Mouse (Mus musculus) spleen, postnatal 36 days (tissue): ENCODE results near the gene Zfp644.

ENCODE experiments used
- DNase-seq, 2 experiments: peaks; one replicate each; pipeline ENCODE4 v3.0.0; 2022; ENCODE audit warnings: low spot score in 2 of 2, mixed read lengths in 1 of 2

The Zfp644 gene

GRCm38 (mm10) chr5:106664910-106665309 is 32.2 kb downstream of the Zfp644 start:
- no peak for DNase-seq

GRCm38 (mm10) chr5:106660867-106661266 is 36.2 kb downstream of the Zfp644 start:
- DNase-seq = no peak

- DNase-seq = no peak
Measured at GRCm38 (mm10) chr5:106652790-106653328, 44.2 kb downstream of the Zfp644 start.

GRCm38 (mm10) chr5:106652220-106652753 is 44.8 kb downstream of the Zfp644 start:
- DNase-seq = no peak

- no peak for DNase-seq
Measured at GRCm38 (mm10) chr5:106649995-106650394, 47.1 kb downstream of the Zfp644 start.

- no peak for DNase-seq
Measured at GRCm38 (mm10) chr5:106649441-106649840, 47.6 kb downstream of the Zfp644 start.

- no peak for DNase-seq
Measured at GRCm38 (mm10) chr5:106643434-106643833, 53.7 kb downstream of the Zfp644 start.

GRCm38 (mm10) chr5:106641876-106642275 is 55.2 kb downstream of the Zfp644 start:
- no peak for DNase-seq

GRCm38 (mm10) chr5:106640235-106640809 is 56.8 kb downstream of the Zfp644 start:
- no peak for DNase-seq

- no peak for DNase-seq
Measured at GRCm38 (mm10) chr5:106639627-106640026, 57.5 kb downstream of the Zfp644 start.

- DNase-seq = no peak
Measured at GRCm38 (mm10) chr5:106636423-106636946, 60.6 kb downstream of the Zfp644 start.

GRCm38 (mm10) chr5:106628369-106629149 is 68.5 kb downstream of the Zfp644 start:
- no peak for DNase-seq

- no peak for DNase-seq
Measured at GRCm38 (mm10) chr5:106623337-106623736, 73.8 kb downstream of the Zfp644 start.

GRCm38 (mm10) chr5:106622193-106622592 is 74.9 kb downstream of the Zfp644 start:
- no peak for DNase-seq

GRCm38 (mm10) chr5:106620446-106620845 is 76.6 kb downstream of the Zfp644 start:
- DNase-seq = no peak

- DNase-seq = no peak
Measured at GRCm38 (mm10) chr5:106615006-106615405, 82.1 kb downstream of the Zfp644 start.

- no peak for DNase-seq
Measured at GRCm38 (mm10) chr5:106614570-106614969, 82.5 kb downstream of the Zfp644 start.

GRCm38 (mm10) chr5:106612151-106612550 is 84.9 kb downstream of the Zfp644 start:
- DNase-seq = no peak

GRCm38 (mm10) chr5:106608798-106609197 is 88.3 kb downstream of the Zfp644 start, which contains the start of gene Gm17304:
Gm17304 (plus strand) TSS chr5:106609098.
- no peak for DNase-seq

GRCm38 (mm10) chr5:106607081-106607480 is 90.0 kb downstream of the Zfp644 start:
- DNase-seq = no peak

GRCm38 (mm10) chr5:106605096-106605495 is 92.0 kb downstream of the Zfp644 start:
- DNase-seq = no peak

- DNase-seq = no peak
Measured at GRCm38 (mm10) chr5:106604381-106604780, 92.7 kb downstream of the Zfp644 start.
